Mouse (Mus musculus) lung, postnatal 0 days (tissue): ENCODE measurements at regions not wholly inside any gene's neighbourhood (a gene's known extent, or its start where the extent isn't known, plus 50 kb on each side); places are given as distances from the start of the nearest gene placed in this dataset.

Source experiments
- CTCF ChIP-seq: IDR thresholded peaks from 2 replicates; pipeline ENCODE4 v1.5.1; 2016; ENCODE audit warnings: antibody characterized with exemption, mild to moderate bottlenecking
- EP300 ChIP-seq: IDR thresholded peaks from 2 replicates; pipeline ENCODE4 v1.6.1; 2016; ENCODE audit warnings: antibody characterized with exemption, mild to moderate bottlenecking, control low read depth

DNA sequence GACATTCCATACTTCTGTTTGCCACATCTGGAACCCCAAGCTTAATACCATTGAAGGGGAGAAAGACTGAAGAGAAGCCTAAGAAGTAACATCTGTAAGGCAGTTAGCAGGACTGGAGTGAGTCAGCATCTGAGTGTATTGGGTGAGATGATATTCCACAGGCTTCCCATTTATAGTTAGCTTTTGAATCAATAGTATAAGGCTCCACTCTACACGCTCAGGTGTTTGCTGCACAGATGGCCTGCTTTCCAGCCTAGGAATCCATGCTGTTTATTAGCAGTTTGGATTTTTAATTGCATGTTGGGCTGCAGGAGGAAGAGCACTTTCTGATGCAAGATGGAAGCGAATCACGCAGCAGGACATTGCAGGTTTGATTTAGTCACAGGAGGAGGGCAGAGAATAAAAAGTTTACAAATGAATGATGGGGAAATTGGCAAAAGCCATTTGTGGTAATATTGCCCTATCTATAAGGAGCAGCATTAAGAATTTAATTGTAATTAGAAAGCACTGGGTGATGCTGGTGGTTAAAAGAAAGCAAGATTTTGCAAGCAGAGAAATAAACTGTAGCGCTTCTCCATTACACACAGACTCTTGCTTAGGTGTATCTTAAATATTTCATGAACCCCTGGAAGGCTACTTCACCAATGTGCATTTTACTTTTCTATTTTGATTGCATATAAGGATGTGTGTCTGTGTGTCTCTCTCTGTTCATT lies 109.8 kb upstream of the Kcnq5 start:
- TF ChIP-seq CTCF, result no peak
- no peak for TF ChIP-seq EP300
